Mouse (Mus musculus) embryonic facial prominence, embryonic 12.5 days (tissue): ENCODE results near the gene Cnih2. TPM values are rescaled to one million over a fixed set of nuclear protein-coding genes. Genes with fewer than 3 reads are reported as not detected.
A peak's percentile ranks its signal among the peaks of the same experiment; 100 is the strongest.

Experiments
- ATAC-seq: fragments of 200-750 bp; cut with Nextera tagmentation; 2 replicates; pipeline ENCODE4 v1.8.0; 2017; ENCODE audit not compliant: insufficient number of reproducible peaks, insufficient read depth, low FRiP score, low TSS enrichment
- H3K27ac ChIP-seq: fragments of 300-500 bp; sonication (generic); 2 replicates; pipeline ENCODE4 v1.5.1; 2016; ENCODE audit warnings: mild to moderate bottlenecking
- H3K27me3 ChIP-seq: fragments of 300-500 bp; sonication (generic); 2 replicates; pipeline ENCODE4 v1.6.1; 2016; ENCODE audit warnings: mild to moderate bottlenecking, moderate library complexity
- H3K36me3 ChIP-seq: fragments of 300-500 bp; sonication (generic); 2 replicates; pipeline ENCODE4 v1.6.1; 2016; ENCODE audit warnings: mild to moderate bottlenecking
- H3K4me1 ChIP-seq: fragments of 300-500 bp; sonication (generic); 2 replicates; pipeline ENCODE4 v1.6.1; 2016
- H3K4me2 ChIP-seq: fragments of 300-500 bp; sonication (generic); replicated peaks from 2 replicates; pipeline ENCODE4 v1.6.1; 2016; ENCODE audit warnings: mild to moderate bottlenecking, moderate library complexity
- H3K4me3 ChIP-seq: fragments of 300-500 bp; sonication (generic); 2 replicates; pipeline ENCODE4 v1.5.1; 2016; ENCODE audit warnings: mild to moderate bottlenecking
- H3K9ac ChIP-seq: fragments of 300-500 bp; sonication (generic); 2 replicates; pipeline ENCODE4 v1.6.1; 2016; ENCODE audit warnings: mild to moderate bottlenecking, moderate library complexity
- H3K9me3 ChIP-seq: fragments of 300-500 bp; sonication (generic); 2 replicates; pipeline ENCODE4 v1.6.1; 2016; ENCODE audit warnings: mild to moderate bottlenecking, moderate library complexity
- WGBS: fragments of 180-500 bp; shearing (Covaris S2); methylation state at CpG from one replicate; pipeline ENCODE4 v1.1.7; 2016; 5-methylcytosine and 5-hydroxymethylcytosine counted together
- polyA plus RNA-seq: library from polyadenylated mRNA; unstranded; fragments of >200 nt; fragmentation: Nextera tagmentation; extraction: Ambion mirVana; gene quantifications from 2 replicates; pipeline ENCODE4 v1.2.1, GENCODE M21; 2016

Cnih2 gene
- 69.7 and 74.9 TPM in 2 replicates for polyA plus RNA-seq

GRCm38 (mm10) chr19:5098363-5099143, at the start of gene Cnih2:
Cnih2 (minus strand) TSS chr19:5098521.
- peak within 1 kb of the TSS; percentile 79 for H3K4me3 ChIP-seq
- peak within 1 kb of the TSS; percentile 98 for H3K4me2 ChIP-seq
- ATAC-seq, result peak; percentile 48
- WGBS, result 2% methylated on average over 48 of the region's 48 CpGs
- H3K9me3 ChIP-seq, result no peaks in the 10 kb centered on the region
- H3K4me1 ChIP-seq, result peaks cover 52% of the 10 kb centered on the region
- no peaks in the 10 kb centered on the region for H3K27me3 ChIP-seq
- H3K9ac ChIP-seq, result peak within 1 kb of the TSS; percentile 93
- H3K27ac ChIP-seq, result peak within 1 kb of the TSS; percentile 71
- peaks cover 48% of the 10 kb centered on the region for H3K36me3 ChIP-seq

- H3K4me2 ChIP-seq, result no peak overlapping the region
- peaks cover 59% of the 10 kb centered on the region for H3K36me3 ChIP-seq
- H3K27ac ChIP-seq, result no peak overlapping the region
- no peaks in the 10 kb centered on the region for H3K9me3 ChIP-seq
- H3K4me1 ChIP-seq, result no peaks in the 10 kb centered on the region
- WGBS, result 0% methylated on average over 2 of the region's 2 CpGs
- H3K9ac ChIP-seq, result no peak overlapping the region
- H3K27me3 ChIP-seq, result no peaks in the 10 kb centered on the region
- no peak for ATAC-seq
- H3K4me3 ChIP-seq, result no peak overlapping the region
Observed at GRCm38 (mm10) chr19:5139640-5140039, 41.3 kb upstream of the Cnih2 start.

GRCm38 (mm10) chr19:5131237-5131636, 32.9 kb upstream of the Cnih2 start:
- Histone ChIP-seq H3K27ac (no peak overlapping the region), H3K9ac (no peak overlapping the region), H3K27me3 (no peaks in the 10 kb centered on the region), H3K36me3 (peaks cover 26% of the 10 kb centered on the region), H3K4me2 (no peak overlapping the region), H3K9me3 (no peaks in the 10 kb centered on the region), H3K4me3 (no peak overlapping the region), H3K4me1 (no peaks in the 10 kb centered on the region)
- ATAC-seq, result no peak
- 74% methylated on average over 4 of the region's 4 CpGs for WGBS

GRCm38 (mm10) chr19:5129770-5130169, 31.4 kb upstream of the Cnih2 start:
- Histone ChIP-seq H3K36me3 (peaks cover 15% of the 10 kb centered on the region), H3K4me1 (no peaks in the 10 kb centered on the region), H3K27ac (no peak overlapping the region), H3K4me3 (no peak overlapping the region), H3K9ac (no peak overlapping the region), H3K4me2 (no peak overlapping the region), H3K27me3 (no peaks in the 10 kb centered on the region), H3K9me3 (no peaks in the 10 kb centered on the region)
- WGBS, result 47% methylated on average over 1 of the region's 1 CpGs
- ATAC-seq, result no peak

- Histone ChIP-seq H3K27me3 (no peaks in the 10 kb centered on the region), H3K4me3 (no peak overlapping the region), H3K27ac (no peak overlapping the region), H3K9ac (no peak overlapping the region), H3K4me2 (no peak overlapping the region), H3K9me3 (no peaks in the 10 kb centered on the region), H3K36me3 (no peaks in the 10 kb centered on the region), H3K4me1 (no peaks in the 10 kb centered on the region)
- WGBS, result 72% methylated on average over 7 of the region's 7 CpGs
- no peak for ATAC-seq
Observed at GRCm38 (mm10) chr19:5124055-5124614, 25.8 kb upstream of the Cnih2 start.

GRCm38 (mm10) chr19:5123241-5123640, 24.9 kb upstream of the Cnih2 start:
- no peak overlapping the region for H3K4me3 ChIP-seq
- no peaks in the 10 kb centered on the region for H3K36me3 ChIP-seq
- H3K9me3 ChIP-seq, result no peaks in the 10 kb centered on the region
- H3K27ac ChIP-seq, result no peak overlapping the region
- H3K27me3 ChIP-seq, result no peaks in the 10 kb centered on the region
- no peak overlapping the region for H3K9ac ChIP-seq
- WGBS, result 87% methylated on average over 3 of the region's 3 CpGs
- no peak overlapping the region for H3K4me2 ChIP-seq
- H3K4me1 ChIP-seq, result peaks cover 9% of the 10 kb centered on the region; the same call in 1 of the 2 replicates
- no peak for ATAC-seq

GRCm38 (mm10) chr19:5122492-5122891, 24.2 kb upstream of the Cnih2 start:
- H3K9me3 ChIP-seq, result no peaks in the 10 kb centered on the region
- H3K4me1 ChIP-seq, result peaks cover 10% of the 10 kb centered on the region
- no peaks in the 10 kb centered on the region for H3K36me3 ChIP-seq
- no peak overlapping the region for H3K4me3 ChIP-seq
- ATAC-seq, result no peak
- H3K9ac ChIP-seq, result no peak overlapping the region
- no peak overlapping the region for H3K4me2 ChIP-seq
- WGBS, result 80% methylated on average over 10 of the region's 10 CpGs
- no peak overlapping the region for H3K27ac ChIP-seq
- no peaks in the 10 kb centered on the region for H3K27me3 ChIP-seq

- H3K27me3 ChIP-seq, result no peaks in the 10 kb centered on the region
- peak within 1 kb of the TSS; percentile 89 for H3K4me2 ChIP-seq
- H3K9ac ChIP-seq, result peak within 1 kb of the TSS; percentile 74
- H3K27ac ChIP-seq, result peak within 1 kb of the TSS; percentile 92
- H3K9me3 ChIP-seq, result no peaks in the 10 kb centered on the region
- 1% methylated on average over 18 of the region's 18 CpGs for WGBS
- H3K36me3 ChIP-seq, result peaks cover 4% of the 10 kb centered on the region; the same call in 1 of the 2 replicates
- peak within 1 kb of the TSS; percentile 77 for H3K4me3 ChIP-seq
- H3K4me1 ChIP-seq, result peaks cover 19% of the 10 kb centered on the region
- peak; percentile 92 for ATAC-seq
Observed at GRCm38 (mm10) chr19:5118384-5118698, 20.0 kb upstream of the Cnih2 start, which contains the start of gene Klc2. Klc2 (minus strand) TSS chr19:5118560.

GRCm38 (mm10) chr19:5117494-5118383, 19.4 kb upstream of the Cnih2 start:
- Histone ChIP-seq H3K9me3 (no peaks in the 10 kb centered on the region), H3K27me3 (no peaks in the 10 kb centered on the region), H3K36me3 (peaks cover 6% of the 10 kb centered on the region), H3K4me2 (peak overlapping the region; percentile 89), H3K4me3 (peak overlapping the region; percentile 77), H3K4me1 (peaks cover 19% of the 10 kb centered on the region), H3K27ac (peak overlapping the region; percentile 92), H3K9ac (peak overlapping the region; percentile 74)
- WGBS, result under 1% methylated on average over 77 of the region's 83 CpGs
- ATAC-seq, result peak; percentile 77

- Histone ChIP-seq H3K36me3 (peaks cover 44% of the 10 kb centered on the region), H3K4me1 (peaks cover 16% of the 10 kb centered on the region), H3K4me3 (no peak overlapping the region), H3K9ac (no peak overlapping the region), H3K27ac (no peak overlapping the region), H3K27me3 (no peaks in the 10 kb centered on the region), H3K9me3 (no peaks in the 10 kb centered on the region), H3K4me2 (no peak overlapping the region)
- ATAC-seq, result no peak
- WGBS, result 94% methylated on average over 7 of the region's 7 CpGs
Observed at GRCm38 (mm10) chr19:5113783-5114182, 15.5 kb upstream of the Cnih2 start.

GRCm38 (mm10) chr19:5109659-5110453, 11.5 kb upstream of the Cnih2 start:
- H3K36me3 ChIP-seq, result peaks cover 52% of the 10 kb centered on the region
- 76% methylated on average over 19 of the region's 19 CpGs for WGBS
- ATAC-seq, result no peak

More at GRCm38 (mm10) chr19:5109659-5110453, 11.5 kb upstream of the Cnih2 start:
- H3K9ac ChIP-seq, result no peak overlapping the region; the same call in 1 of the 2 replicates
- H3K27me3 ChIP-seq, result no peaks in the 10 kb centered on the region
- H3K4me2 ChIP-seq, result no peak overlapping the region
- H3K4me3 ChIP-seq, result no peak overlapping the region
- no peaks in the 10 kb centered on the region for H3K9me3 ChIP-seq
- H3K4me1 ChIP-seq, result peaks cover 10% of the 10 kb centered on the region
- H3K27ac ChIP-seq, result no peak overlapping the region
